Mouse (Mus musculus) kidney, adult 2 months (tissue): ENCODE results near the gene Hnrnpul1. TPM values are rescaled to one million over a fixed set of nuclear protein-coding genes. Genes with fewer than 3 reads are reported as not detected.
A peak's percentile ranks its signal among the peaks of the same experiment; 100 is the strongest.

Source experiments
- DNase-seq: peaks from one replicate; pipeline ENCODE4 v3.0.0; 2021
- H3K27ac ChIP-seq: fragments of 200-500 bp; 2 replicates; pipeline ENCODE4 v1.5.1; 2012; ENCODE audit warnings: low read depth, low read length, control low read depth, inconsistent platforms; ENCODE audit not compliant: insufficient read depth
- H3K27me3 ChIP-seq: fragments of 200-500 bp; replicated peaks from 2 replicates; pipeline ENCODE4 v1.6.1; 2012; ENCODE audit warnings: mild to moderate bottlenecking, moderate library complexity, low read length, inconsistent platforms; ENCODE audit not compliant: control insufficient read depth, insufficient read depth
- H3K36me3 ChIP-seq: fragments of 200-500 bp; 2 replicates; pipeline ENCODE4 v1.6.1; 2012; ENCODE audit warnings: mild to moderate bottlenecking, moderate library complexity, low read length, inconsistent platforms; ENCODE audit not compliant: control insufficient read depth, insufficient read depth
- H3K4me1 ChIP-seq: fragments of 200-500 bp; 2 replicates; pipeline ENCODE4 v1.6.1; 2011; ENCODE audit warnings: low read length; ENCODE audit not compliant: control insufficient read depth, insufficient read depth
- H3K4me3 ChIP-seq: fragments of 200-500 bp; 2 replicates; pipeline ENCODE4 v1.5.1; 2011; ENCODE audit warnings: mild to moderate bottlenecking, low read depth, low read length, control low read depth; ENCODE audit not compliant: insufficient read depth
- CTCF ChIP-seq: fragments of 200-500 bp; conservative IDR thresholded peaks from 2 replicates; pipeline ENCODE4 v1.5.1; 2011; ENCODE audit warnings: low read depth, mild to moderate bottlenecking, control low read depth, low read length, moderate library complexity, mixed read lengths; ENCODE audit not compliant: insufficient read depth, insufficient read length
- POLR2A ChIP-seq: fragments of 200-500 bp; IDR thresholded peaks from one replicate; pipeline ENCODE4 v1.6.1; 2011; ENCODE audit warnings: low read depth, low read length, control low read depth
- WGBS: fragments of 180-500 bp; shearing (Covaris S2); methylation state at CpG from one replicate; pipeline ENCODE4 v1.1.7; 2018; 5-methylcytosine and 5-hydroxymethylcytosine counted together
- polyA plus RNA-seq: library from polyadenylated mRNA; depleted of rRNA; stranded (reverse); fragments of >200 nt; gene quantifications from 2 replicates; pipeline ENCODE4 v1.2.3, GENCODE M21; 2012

Hnrnpul1 gene
- polyA plus RNA-seq, 1 experiment: 41.7 TPM

DNA sequence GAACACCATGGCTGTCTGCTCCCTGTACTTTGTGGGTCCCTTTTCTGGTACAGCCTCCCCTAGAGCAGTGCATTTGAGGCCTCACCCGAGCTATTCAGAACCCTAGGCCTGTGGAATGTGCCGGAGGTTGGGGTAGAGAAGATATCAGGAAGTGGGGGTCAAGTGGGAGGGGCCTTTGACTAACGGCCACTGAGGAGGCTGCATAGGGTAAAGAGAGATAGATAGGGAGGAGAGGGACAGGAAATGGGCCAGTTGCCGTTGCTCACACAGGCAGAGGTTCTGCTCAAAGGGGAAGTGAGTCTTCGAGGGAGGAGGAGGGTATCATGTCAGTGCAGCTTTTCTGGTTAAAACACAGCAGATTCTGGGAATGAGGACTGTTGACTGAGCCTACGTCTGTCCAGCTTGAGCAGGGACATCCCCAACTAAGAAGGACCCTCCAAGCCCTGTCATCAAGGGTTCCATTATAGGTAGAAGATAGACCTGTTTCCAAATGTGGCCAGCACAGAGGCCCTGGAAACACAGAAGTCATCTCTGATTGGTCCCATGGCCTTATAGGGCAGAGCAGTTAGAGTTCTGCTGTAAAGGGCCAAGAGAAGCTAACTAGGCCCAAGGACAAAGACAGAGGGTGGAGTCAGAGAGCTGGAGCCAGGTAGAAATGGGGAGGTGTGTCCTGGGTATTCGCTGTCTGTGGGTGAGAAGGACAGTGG is 70.9 kb downstream of the Hnrnpul1 start:
- H3K27ac ChIP-seq: peak overlapping the region; percentile 32; the same call in 1 of the 2 replicates
- H3K4me3 ChIP-seq: no peak overlapping the region
- no peaks in the 10 kb centered on the region for H3K27me3 ChIP-seq
- TF ChIP-seq CTCF (no peak), POLR2A (no peak)
- peak; percentile 56 for DNase-seq
- no peaks in the 10 kb centered on the region for H3K36me3 ChIP-seq
- 65% methylated on average over 7 of the region's 7 CpGs for WGBS
- H3K4me1 ChIP-seq: peaks cover 12% of the 10 kb centered on the region; the same call in 1 of the 2 replicates

DNA sequence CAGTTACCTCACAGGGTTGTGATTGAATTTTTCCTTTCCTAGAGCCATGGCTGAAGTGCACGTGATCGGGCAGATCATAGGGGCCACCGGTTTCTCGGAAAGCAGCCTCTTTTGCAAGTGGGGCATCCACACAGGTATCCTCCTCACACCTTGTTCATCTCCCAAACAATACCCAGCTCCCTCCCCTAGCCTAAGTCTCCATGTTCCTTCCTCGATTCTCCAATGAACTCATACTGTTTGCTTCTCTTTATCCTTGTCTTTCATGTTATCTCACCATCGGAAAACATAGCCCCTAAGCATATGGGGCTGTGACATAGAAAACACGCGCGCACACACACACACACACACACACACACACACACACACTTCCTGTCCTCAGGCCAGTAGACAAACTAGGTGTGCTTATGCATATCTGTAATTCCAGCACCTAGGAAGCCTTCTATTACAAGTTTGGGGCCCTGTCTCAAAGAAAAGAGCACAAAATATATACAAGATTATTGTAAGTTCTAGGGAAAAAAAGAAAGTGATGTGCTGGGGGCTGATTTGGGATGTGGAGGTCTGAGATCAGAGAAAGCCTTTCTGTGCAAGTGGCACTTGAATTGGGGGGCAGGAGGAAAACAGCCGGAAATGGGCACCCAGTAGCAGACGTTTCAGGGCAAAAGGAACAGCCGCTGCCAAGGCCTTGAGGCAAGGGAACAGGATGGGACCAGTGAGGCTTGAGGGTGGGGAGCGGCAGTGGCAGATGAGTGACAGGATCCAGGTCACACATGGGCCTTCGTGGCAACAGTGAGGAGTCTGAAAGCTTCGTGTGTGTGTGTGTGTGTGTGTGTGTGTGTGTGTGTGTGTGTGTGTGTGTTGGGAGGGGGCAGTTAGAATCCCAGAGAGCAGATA is 73.0 kb downstream of the Hnrnpul1 start:
- no peak for DNase-seq
- WGBS: 47% methylated on average over 15 of the region's 15 CpGs
- no peaks in the 10 kb centered on the region for H3K36me3 ChIP-seq
- no peak overlapping the region for H3K27ac ChIP-seq
- no peak overlapping the region for H3K4me3 ChIP-seq
- no peak for TF ChIP-seq POLR2A
- TF ChIP-seq CTCF: no peak
- peaks cover 12% of the 10 kb centered on the region; the same call in 1 of the 2 replicates for H3K4me1 ChIP-seq
- no peaks in the 10 kb centered on the region for H3K27me3 ChIP-seq

DNA sequence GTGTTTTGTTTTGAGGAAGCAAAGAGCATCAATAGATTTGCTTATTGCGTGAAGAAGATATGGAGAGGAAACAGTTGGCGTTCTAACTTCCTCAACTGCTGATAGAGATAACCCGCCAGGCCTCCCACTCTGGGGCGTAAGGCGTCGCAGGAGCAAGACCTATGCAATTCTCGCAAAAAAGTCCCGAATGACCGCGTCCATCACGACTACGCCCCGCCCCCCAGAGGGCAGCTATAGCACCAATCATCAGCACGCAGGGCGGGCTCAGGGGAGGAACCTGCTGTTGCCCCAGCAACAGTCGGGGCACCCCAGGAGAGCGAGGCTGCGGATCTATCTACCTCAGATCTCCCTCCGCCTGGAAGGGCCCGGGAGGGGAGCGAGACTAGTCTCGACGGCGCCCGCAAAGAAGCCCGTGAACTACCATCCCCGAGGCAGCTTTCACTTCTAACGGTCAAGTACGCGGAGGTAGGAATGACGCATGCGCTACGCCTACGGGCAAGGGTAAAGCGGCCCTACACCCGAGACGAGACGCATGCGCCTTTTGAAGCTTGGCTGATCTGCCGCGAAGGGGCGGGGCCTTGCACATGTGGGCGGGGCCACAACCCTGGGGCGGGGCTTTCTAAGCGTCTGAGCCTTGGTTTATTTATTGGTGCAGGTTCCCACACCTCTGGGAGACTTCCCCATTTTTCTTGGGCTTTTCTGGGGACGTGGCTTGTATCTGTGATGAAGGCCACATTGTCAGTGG is 73.9 kb downstream of the Hnrnpul1 start, which contains the start of gene B9d2:
B9d2 (plus strand) TSS at position 267 of the 745 bp plus-strand sequence.
- peaks cover 4% of the 10 kb centered on the region; the same call in 1 of the 2 replicates for H3K4me1 ChIP-seq
- H3K27ac ChIP-seq: peak within 1 kb of the TSS; percentile 88
- TF ChIP-seq POLR2A (peak; percentile 34), CTCF (no peak)
- H3K4me3 ChIP-seq: peak within 1 kb of the TSS; percentile 80
- peak; percentile 98 for DNase-seq
- WGBS: under 1% methylated on average over 46 of the region's 46 CpGs
- H3K36me3 ChIP-seq: no peaks in the 10 kb centered on the region
- no peaks in the 10 kb centered on the region for H3K27me3 ChIP-seq

- Histone ChIP-seq H3K4me1 (peaks cover 4% of the 10 kb centered on the region; the same call in 1 of the 2 replicates), H3K27me3 (no peaks in the 10 kb centered on the region), H3K27ac (peak overlapping the region; percentile 3; the same call in 1 of the 2 replicates), H3K4me3 (no peak overlapping the region), H3K36me3 (no peaks in the 10 kb centered on the region)
- DNase-seq: no peak
- 13% methylated on average over 6 of the region's 6 CpGs for WGBS
- TF ChIP-seq POLR2A (no peak), CTCF (peak; percentile 27; the same call in 1 of the 2 replicates)
These were observed 74.6 kb downstream of the Hnrnpul1 start for GRCm38 (mm10) chr7:25679971-25680370.

GRCm38 (mm10) chr7:25677013-25677412 is 77.5 kb downstream of the Hnrnpul1 start:
- Histone ChIP-seq H3K27me3 (0 out of 2 replicates have a peak, but pooled peaks cover 2% of the 10 kb centered on the region), H3K4me1 (peaks cover 4% of the 10 kb centered on the region; the same call in 1 of the 2 replicates), H3K36me3 (no peaks in the 10 kb centered on the region), H3K4me3 (no peak overlapping the region), H3K27ac (no peak overlapping the region)
- WGBS: 93% methylated on average over 7 of the region's 7 CpGs
- DNase-seq: no peak
- no peak for TF ChIP-seq POLR2A
- no peak for TF ChIP-seq CTCF

GRCm38 (mm10) chr7:25676085-25676781 is 78.3 kb downstream of the Hnrnpul1 start:
- no peak for TF ChIP-seq POLR2A
- TF ChIP-seq CTCF: no peak
- Histone ChIP-seq H3K27ac (no peak overlapping the region), H3K27me3 (0 out of 2 replicates have a peak, but pooled peaks cover 2% of the 10 kb centered on the region), H3K36me3 (no peaks in the 10 kb centered on the region), H3K4me1 (peaks cover 1% of the 10 kb centered on the region; the same call in 1 of the 2 replicates), H3K4me3 (no peak overlapping the region)
- 29% methylated on average over 15 of the region's 15 CpGs for WGBS
- peak; percentile 96 for DNase-seq
